Mouse (Mus musculus) heart, embryonic 16.5 days (tissue): ENCODE data around the gene Gpr150. TPM values are rescaled to one million over a fixed set of nuclear protein-coding genes. Genes with fewer than 3 reads are reported as not detected.
A peak's percentile ranks its signal among the peaks of the same experiment; 100 is the strongest.

Experiments
- ATAC-seq: fragments of 200-750 bp; cut with Nextera tagmentation; replicated peaks from 2 replicates; pipeline ENCODE4 v1.8.0; 2017; ENCODE audit warnings: moderate number of reproducible peaks; ENCODE audit not compliant: insufficient read depth, low FRiP score; ENCODE audit errors: extremely low read depth
- H3K27ac ChIP-seq: fragments of 300-500 bp; sonication (generic); 2 replicates; pipeline ENCODE4 v1.5.1; 2014; ENCODE audit warnings: mild to moderate bottlenecking, low read length, control low read depth, moderate library complexity
- H3K27me3 ChIP-seq: fragments of 300-500 bp; sonication (generic); 2 replicates; pipeline ENCODE4 v1.6.1; 2014; ENCODE audit warnings: low read length, mixed read lengths; ENCODE audit not compliant: control insufficient read depth, insufficient read depth
- H3K36me3 ChIP-seq: fragments of 300-500 bp; sonication (generic); 2 replicates; pipeline ENCODE4 v1.6.1; 2014; ENCODE audit not compliant: control insufficient read depth, insufficient read depth
- H3K4me1 ChIP-seq: fragments of 300-500 bp; sonication (generic); 2 replicates; pipeline ENCODE4 v1.6.1; 2014; ENCODE audit warnings: low read length, mixed read lengths; ENCODE audit not compliant: control insufficient read depth, insufficient read depth
- H3K4me2 ChIP-seq: fragments of 300-500 bp; sonication (generic); 2 replicates; pipeline ENCODE4 v1.6.1; 2014; ENCODE audit warnings: low read depth, mild to moderate bottlenecking, control low read depth, low read length
- H3K4me3 ChIP-seq: fragments of 300-500 bp; sonication (generic); 2 replicates; pipeline ENCODE4 v1.5.1; 2014; ENCODE audit warnings: mild to moderate bottlenecking, control low read depth, low read length
- H3K9ac ChIP-seq: fragments of 300-500 bp; sonication (generic); 2 replicates; pipeline ENCODE4 v1.6.1; 2014; ENCODE audit warnings: low read length, control low read depth
- H3K9me3 ChIP-seq: fragments of 300-500 bp; sonication (generic); replicated peaks from 2 replicates; pipeline ENCODE4 v1.6.1; 2016; ENCODE audit warnings: low read length; ENCODE audit not compliant: control insufficient read depth
- WGBS: fragments of 180-500 bp; shearing (Covaris S2); extraction: QIAGEN DNeasy Blood & Tissue Kit; methylation state at CpG from one replicate; pipeline ENCODE4 v1.1.7; 2014; 5-methylcytosine and 5-hydroxymethylcytosine counted together
- polyA plus RNA-seq: library from polyadenylated mRNA; unstranded; fragments of >200 nt; fragmentation: Nextera tagmentation; extraction: Ambion mirVana; gene quantifications from 2 replicates; pipeline ENCODE4 v1.2.1, GENCODE M21; 2015

Gpr150 gene
- polyA plus RNA-seq, 1 experiment from 2014 or later: 0.08 TPM

DNA sequence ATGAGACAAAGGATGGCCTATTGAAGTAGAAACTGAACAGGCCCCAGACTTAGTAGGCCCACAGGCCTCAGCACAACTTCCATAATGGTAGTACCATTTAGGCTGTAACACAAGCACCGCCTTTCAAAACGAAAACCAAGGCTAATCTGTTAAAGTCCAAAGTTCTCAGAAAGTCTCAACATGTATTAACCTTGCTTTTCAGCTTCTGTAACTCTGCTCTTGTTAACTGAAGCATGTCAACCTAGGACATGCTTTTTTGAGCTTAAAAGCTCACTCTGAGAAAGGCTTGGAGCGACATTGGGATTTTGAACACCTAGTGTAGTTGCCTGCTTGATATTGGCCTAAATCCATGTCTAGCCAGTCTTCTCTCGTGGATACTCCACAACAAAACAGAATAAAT, 2.8 kb upstream of the Gpr150 start:
- no peak overlapping the region for H3K9ac ChIP-seq
- H3K4me1 ChIP-seq: peaks cover 14% of the 10 kb centered on the region
- H3K4me3 ChIP-seq: no peak overlapping the region
- 86% methylated on average over 4 of the region's 4 CpGs for WGBS
- no peak overlapping the region for H3K27ac ChIP-seq
- no peaks in the 10 kb centered on the region for H3K9me3 ChIP-seq
- H3K27me3 ChIP-seq: peaks cover 30% of the 10 kb centered on the region
- no peak for ATAC-seq
- H3K36me3 ChIP-seq: peaks cover 3% of the 10 kb centered on the region; the same call in 1 of the 2 replicates
- no peak overlapping the region for H3K4me2 ChIP-seq

DNA sequence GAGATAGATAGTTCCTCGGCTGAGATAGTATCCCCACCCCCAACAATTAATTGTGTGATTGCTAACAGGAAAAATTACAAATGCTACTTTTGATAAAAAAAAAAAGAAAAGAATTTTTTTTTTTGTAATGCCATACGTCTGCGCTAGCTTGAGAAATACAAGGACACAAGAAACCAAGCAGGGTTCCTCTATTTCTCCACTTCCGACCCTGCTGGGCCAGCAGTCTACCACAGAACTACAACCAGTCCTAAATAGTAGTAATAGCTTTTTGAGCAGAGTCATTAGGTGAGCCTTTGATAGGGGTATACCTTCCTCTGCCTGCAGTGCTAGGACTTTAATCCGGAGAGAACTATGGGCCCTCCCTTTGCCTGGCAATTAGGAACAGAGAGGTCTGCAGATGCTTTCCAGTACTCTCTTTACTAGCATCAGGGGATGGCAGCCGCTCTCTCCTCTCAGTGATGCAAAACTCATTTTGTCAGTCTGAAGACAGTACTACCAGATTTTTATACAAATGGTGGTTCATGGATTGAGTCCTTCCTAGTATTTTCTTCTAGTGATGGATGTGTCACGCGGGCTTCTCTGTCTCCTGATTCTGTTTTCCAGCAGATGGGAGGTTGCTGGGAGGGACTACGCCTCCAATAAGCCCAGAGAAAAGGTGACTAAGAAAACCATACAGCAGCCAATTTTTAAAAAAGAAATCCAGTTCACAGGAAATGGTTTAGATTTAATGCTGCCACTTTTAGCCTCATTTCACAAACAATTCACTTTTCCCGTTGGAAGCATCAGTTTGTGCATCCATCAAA, 672 bp upstream of the Gpr150 start:
- H3K36me3 ChIP-seq: peaks cover 3% of the 10 kb centered on the region; the same call in 1 of the 2 replicates
- 69% methylated on average over 10 of the region's 10 CpGs for WGBS
- H3K4me1 ChIP-seq: peaks cover 14% of the 10 kb centered on the region
- H3K27me3 ChIP-seq: peaks cover 40% of the 10 kb centered on the region
- H3K9me3 ChIP-seq: no peaks in the 10 kb centered on the region
- H3K27ac ChIP-seq: no peak overlapping the region
- H3K9ac ChIP-seq: no peak overlapping the region
- ATAC-seq: no peak
- no peak overlapping the region for H3K4me2 ChIP-seq
- H3K4me3 ChIP-seq: no peak overlapping the region

DNA sequence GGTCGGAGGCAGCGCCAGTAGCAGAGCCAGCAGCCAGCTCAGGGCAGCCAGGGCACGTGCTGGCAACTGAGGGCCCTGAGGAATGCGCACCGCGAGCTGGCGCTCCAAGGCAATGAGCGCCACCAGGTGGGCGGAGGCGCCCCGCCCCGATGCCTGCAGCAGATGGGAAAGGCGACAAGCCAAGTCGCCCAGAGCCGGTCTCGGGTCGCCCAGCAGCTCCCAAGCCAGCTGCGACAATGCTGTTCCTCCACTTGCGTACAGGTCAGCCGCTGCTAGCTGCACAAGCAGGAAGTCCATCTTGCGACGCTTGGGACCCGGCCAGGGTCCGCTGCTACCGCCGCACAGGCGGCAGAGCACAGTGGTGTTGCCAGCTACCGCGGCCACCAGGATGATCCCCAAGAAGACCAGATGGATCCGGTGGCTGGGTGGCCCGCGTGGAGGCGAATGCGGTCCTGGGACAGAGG, 503 bp downstream of the Gpr150 start:
- H3K27me3 ChIP-seq: peaks cover 40% of the 10 kb centered on the region
- WGBS: under 1% methylated on average over 34 of the region's 34 CpGs

DNA sequence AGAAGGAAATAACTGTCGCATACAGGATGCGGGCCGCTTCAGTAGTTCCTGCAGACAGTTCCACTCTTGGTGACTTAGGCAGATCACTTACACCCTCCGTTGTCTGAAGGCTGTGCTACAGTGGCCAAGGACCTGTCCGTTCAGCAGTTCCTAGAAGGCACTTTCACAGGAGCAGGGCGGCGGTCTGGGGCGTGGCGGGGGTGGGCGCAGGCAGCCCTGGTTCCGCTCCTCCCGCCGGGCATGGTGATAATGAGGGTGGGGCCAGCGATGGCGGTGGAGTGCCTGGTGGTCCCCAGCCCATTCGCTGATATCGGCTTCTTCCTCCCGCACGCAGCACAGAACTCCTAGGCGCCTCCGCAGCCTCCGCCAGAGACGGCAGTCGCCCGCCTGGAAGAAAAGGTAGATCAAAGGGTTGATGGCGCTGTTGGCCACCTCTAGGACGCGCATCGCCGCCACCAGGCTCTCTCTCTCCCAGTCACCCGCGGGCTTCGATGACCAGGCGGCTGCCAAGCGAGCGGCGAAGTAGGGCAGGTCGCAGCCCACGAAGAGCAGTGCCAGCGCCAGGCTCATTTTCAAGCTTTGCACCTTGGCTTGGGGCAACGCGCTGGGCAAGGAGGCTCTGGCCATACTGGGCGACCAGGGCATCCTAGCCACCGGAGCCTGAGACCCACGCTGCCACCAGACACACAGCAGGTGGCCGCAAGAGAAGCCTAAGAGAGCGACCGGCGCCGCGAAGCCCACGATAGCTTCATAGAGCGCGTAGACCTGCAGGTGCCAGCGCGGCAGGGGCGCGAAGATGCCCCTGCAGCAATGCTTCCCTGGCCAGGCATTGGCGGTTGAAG, 1.2 kb downstream of the Gpr150 start:
- Histone ChIP-seq H3K9ac (peak overlapping the region; percentile 36), H3K4me3 (peak overlapping the region; percentile 62), H3K4me2 (peak overlapping the region; percentile 98), H3K9me3 (no peaks in the 10 kb centered on the region), H3K4me1 (peaks cover 14% of the 10 kb centered on the region), H3K27ac (no peak overlapping the region), H3K27me3 (peaks cover 40% of the 10 kb centered on the region), H3K36me3 (no peaks in the 10 kb centered on the region)
- WGBS: 1% methylated on average over 59 of the region's 59 CpGs
- ATAC-seq: peak; percentile 30; the same call in 1 of the 2 replicates

More for the DNA sequence above, 503 bp downstream of the Gpr150 start:
- Histone ChIP-seq H3K4me3 (peak overlapping the region; percentile 62), H3K27ac (no peak overlapping the region), H3K4me1 (peaks cover 14% of the 10 kb centered on the region), H3K4me2 (peak overlapping the region; percentile 98), H3K36me3 (no peaks in the 10 kb centered on the region), H3K9ac (peak overlapping the region; percentile 44; the same call in 1 of the 2 replicates), H3K9me3 (no peaks in the 10 kb centered on the region)
- peak; percentile 82 for ATAC-seq

DNA sequence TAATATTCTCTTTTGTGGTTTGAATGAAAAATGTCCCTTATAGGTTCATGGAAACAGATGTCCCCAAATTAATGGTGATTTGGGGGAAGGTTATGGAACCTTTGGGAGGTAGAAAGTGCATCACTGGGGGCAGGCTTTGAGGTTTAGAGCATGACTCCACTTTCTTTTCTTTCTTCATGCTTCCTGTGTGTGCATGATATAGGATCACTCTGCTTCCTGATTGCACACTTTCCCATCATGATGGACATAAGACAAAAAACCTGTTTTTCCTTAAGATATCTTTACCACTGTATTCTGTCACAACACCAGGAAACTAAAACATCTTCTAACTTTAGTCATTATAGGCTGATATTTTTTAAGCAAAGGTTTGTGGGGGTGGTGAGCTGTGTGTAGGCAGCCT, 11.8 kb downstream of the Gpr150 start:
- no peak overlapping the region for H3K4me2 ChIP-seq
- H3K9ac ChIP-seq: no peak overlapping the region
- no peaks in the 10 kb centered on the region for H3K36me3 ChIP-seq
- no peaks in the 10 kb centered on the region for H3K9me3 ChIP-seq
- ATAC-seq: no peak
- no peaks in the 10 kb centered on the region for H3K27me3 ChIP-seq
- no peaks in the 10 kb centered on the region for H3K4me1 ChIP-seq
- H3K4me3 ChIP-seq: no peak overlapping the region
- no peak overlapping the region for H3K27ac ChIP-seq

DNA sequence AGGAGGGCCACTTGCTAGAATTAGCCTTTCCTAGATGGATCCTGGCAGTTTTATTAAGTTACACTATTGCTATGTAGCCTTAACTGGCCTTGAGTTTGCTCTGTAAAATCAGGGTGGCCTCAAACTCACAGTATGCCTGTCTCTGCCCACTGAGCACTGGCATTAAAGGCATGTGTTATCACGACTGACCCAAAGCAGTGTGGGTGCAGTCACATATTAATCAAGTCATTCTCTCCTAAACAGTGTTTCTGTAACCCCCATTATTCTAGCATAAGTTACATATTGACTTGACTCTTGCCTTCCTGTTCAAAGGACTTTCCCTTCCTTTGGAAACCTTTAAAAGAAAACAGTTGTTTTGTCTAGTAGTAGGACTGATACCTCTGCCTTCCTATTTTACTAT, 14.3 kb downstream of the Gpr150 start:
- no peak overlapping the region for H3K4me3 ChIP-seq
- H3K36me3 ChIP-seq: no peaks in the 10 kb centered on the region
- no peaks in the 10 kb centered on the region for H3K27me3 ChIP-seq
- no peak overlapping the region for H3K4me2 ChIP-seq
- no peak overlapping the region for H3K27ac ChIP-seq
- H3K4me1 ChIP-seq: no peaks in the 10 kb centered on the region
- H3K9ac ChIP-seq: no peak overlapping the region
- no peak for ATAC-seq
- 34% methylated on average over 1 of the region's 1 CpGs for WGBS
- no peaks in the 10 kb centered on the region for H3K9me3 ChIP-seq

DNA sequence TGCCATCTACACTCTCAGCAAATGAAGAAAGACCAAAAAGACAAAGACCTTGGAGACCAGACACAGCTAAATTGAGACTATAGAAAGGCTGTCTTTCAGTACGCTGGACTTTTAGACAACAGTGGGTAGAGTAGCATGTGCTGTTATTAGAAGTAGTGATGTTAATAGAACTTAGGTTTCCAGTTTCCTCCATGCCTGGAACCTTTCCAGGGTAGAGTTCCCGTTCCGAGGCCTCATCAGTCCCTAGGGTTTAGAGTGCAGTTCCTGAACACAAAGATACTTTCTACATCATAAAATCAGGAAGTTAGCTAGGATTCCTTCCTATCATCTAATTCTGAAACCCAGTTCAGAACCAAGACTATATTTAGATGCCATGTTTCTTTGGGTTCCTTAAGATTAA, 32.2 kb downstream of the Gpr150 start:
- no peaks in the 10 kb centered on the region; the same call in 1 of the 2 replicates for H3K4me1 ChIP-seq
- ATAC-seq: no peak
- H3K36me3 ChIP-seq: no peaks in the 10 kb centered on the region
- H3K27ac ChIP-seq: no peak overlapping the region
- 52% methylated on average over 3 of the region's 3 CpGs for WGBS
- no peak overlapping the region for H3K4me2 ChIP-seq
- H3K27me3 ChIP-seq: no peaks in the 10 kb centered on the region; the same call in 1 of the 2 replicates
- no peak overlapping the region for H3K4me3 ChIP-seq
- no peaks in the 10 kb centered on the region for H3K9me3 ChIP-seq
- H3K9ac ChIP-seq: no peak overlapping the region

DNA sequence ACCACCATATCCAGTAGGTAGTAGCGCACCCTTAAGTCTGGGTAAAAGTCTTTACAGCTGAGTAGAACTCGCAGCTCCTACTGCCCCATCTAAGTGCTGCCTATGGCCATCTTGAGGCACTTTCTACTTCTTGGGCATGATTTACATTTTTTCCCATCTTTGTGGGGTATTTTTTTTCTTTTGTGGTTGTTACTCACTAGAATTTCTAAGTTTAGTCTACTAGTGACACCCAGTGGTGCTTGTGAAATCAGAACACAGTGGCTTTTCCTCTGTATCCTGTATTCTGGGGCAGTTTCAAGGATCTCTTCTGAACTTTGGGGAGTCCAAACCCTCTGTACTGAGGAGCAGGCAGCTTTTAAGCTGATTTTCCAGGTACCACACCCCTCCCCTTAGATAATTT, 35.0 kb downstream of the Gpr150 start:
- H3K36me3 ChIP-seq: no peaks in the 10 kb centered on the region
- H3K4me2 ChIP-seq: no peak overlapping the region
- H3K27ac ChIP-seq: no peak overlapping the region
- peaks cover 2% of the 10 kb centered on the region for H3K4me1 ChIP-seq
- no peak for ATAC-seq
- no peak overlapping the region for H3K9ac ChIP-seq
- H3K9me3 ChIP-seq: no peaks in the 10 kb centered on the region
- 86% methylated on average over 2 of the region's 2 CpGs for WGBS
- no peak overlapping the region for H3K4me3 ChIP-seq
- H3K27me3 ChIP-seq: no peaks in the 10 kb centered on the region; the same call in 1 of the 2 replicates
